Mouse (Mus musculus): ENCODE measurements at regions not wholly inside any gene's neighbourhood (a gene's known extent, or its start where the extent isn't known, plus 50 kb on each side); places are given as distances from the start of the nearest gene placed in this dataset.

DNA sequence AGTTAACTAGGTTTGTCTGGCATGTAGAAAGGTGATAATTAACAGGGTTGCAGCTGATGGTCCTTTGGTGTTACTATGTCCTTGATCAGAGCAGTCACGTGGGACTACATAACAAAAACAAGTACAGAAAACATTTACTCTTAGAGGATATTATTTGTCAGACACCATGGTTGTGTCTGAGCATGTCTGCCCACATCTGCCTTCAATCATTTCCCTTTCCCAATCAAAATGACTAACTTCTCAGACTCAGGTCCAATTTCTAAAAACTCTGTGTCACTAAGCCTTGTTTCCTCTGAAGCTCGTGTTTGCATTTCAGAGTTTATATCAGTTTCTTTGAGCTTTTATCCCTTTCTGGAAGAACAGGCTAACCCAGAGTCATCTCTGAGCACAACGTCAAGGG lies 1408.5 kb upstream of the Flrt2 start:
- no peak for TF ChIP-seq CTCF (IDR thresholded peaks at IDR 0.05)
- TF ChIP-seq EP300 (IDR thresholded peaks at IDR 0.05), result no peak

Data from lung, postnatal 0 days (tissue).